Mouse (Mus musculus) hindlimb bud, embryonic 11.5 days (tissue): Measurements from ENCODE around the gene Fastk.

Experiments
- DNase-seq: peaks from one replicate; pipeline ENCODE4 v3.0.0-alpha.2; 2012; ENCODE audit warnings: low read depth, low spot score; ENCODE audit errors: extremely low spot score

Fastk gene

DNA sequence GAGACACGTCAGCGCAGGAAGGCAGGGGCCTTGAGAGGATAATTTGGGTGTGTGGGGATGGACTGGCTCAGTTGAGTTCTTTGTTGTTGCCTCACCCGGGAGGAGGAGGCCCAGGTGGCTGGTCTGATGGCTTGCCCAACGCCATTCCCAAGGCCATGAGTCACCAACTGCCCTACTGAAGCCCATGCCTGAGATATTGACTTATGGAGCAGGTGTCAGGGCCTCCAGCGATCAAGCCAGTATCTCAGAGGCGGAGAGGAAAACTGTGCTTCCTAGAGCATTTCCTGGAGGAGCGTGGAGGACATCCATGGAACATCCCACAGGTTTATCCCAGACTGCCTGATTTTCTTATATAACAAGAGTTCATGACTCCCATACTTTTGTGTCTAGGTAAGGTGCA lies 52.4 kb downstream of the Fastk start:
- no peak for DNase-seq

GRCm38 (mm10) chr5:24391864-24392263 lies 53.2 kb downstream of the Fastk start, which contains the start of gene Atg9b:
Atg9b (minus strand) TSS chr5:24392143.
- no peak for DNase-seq

- no peak for DNase-seq
Measured at GRCm38 (mm10) chr5:24389658-24390020, 55.4 kb downstream of the Fastk start.

DNA sequence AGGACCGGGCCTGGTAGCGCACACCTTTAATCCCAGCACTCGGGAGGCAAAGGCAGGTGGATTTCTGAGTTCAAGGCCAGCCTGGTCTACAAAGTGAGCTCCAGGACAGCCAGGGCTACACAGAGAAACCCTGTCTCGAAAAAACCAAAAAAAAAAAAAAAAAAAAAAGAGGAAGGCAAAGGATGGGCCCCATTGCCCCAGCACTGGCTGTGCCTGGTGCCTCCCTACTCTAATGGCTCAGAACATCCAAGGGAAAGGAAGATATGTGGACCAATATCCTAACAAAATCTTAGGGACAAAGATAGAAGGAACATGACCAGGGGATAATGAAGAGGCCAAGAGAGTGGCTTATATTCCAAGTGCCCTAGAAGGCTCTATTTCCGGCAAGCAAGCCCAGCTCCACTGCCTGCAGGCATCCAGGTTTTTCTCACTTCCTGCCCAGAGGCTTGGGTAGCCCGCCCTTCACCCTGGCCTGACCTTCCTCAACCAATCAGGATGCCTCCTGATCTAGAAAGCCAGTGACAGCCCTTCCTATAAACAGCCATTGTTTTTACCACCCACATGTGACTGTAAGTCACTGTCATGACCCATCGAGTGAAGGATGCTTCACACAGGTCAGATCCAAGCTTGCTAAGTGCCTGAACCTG lies 56.0 kb downstream of the Fastk start:
- no peak for DNase-seq
